Mouse (Mus musculus) v-Abl transformed pro-B cells (cell line): Measurements from ENCODE around the gene Dhx57.

Experiments used
- in situ Hi-C, 2 experiments: fragments of 400-800 bp; cut with MboI; formaldehyde crosslinking; loops; one replicate each; pipeline ENCODE4 v1.15.1; 2025; ENCODE audit not compliant: unreplicated experiment in 2 of 2

Dhx57 gene

GRCm38 (mm10) chr17:80206671-80207581 lies 83.3 kb downstream of the Dhx57 start, which contains the start of the genes Srsf7 and Ttc39d:
Gene Srsf7, minus strand, starts transcription at chr17:80207307.
Gene Ttc39d, plus strand, starts transcription at chr17:80207460.
- in situ Hi-C loops = loop anchor here (5.0 to 25.0 kb wide), 4 partner anchors 322 to 1195 kb away; partner anchors contain the start of genes Cdc42ep3 (in 1 of the 2) and Prkd3 (in 1 of the 2)

GRCm38 (mm10) chr17:80206301-80206670 lies 84.0 kb downstream of the Dhx57 start:
- in situ Hi-C loops = loop anchor here (5.0 to 25.0 kb wide), 4 partner anchors 321 to 1194 kb away; partner anchors contain the start of genes Cdc42ep3 (in 1 of the 2) and Prkd3 (in 1 of the 2)

GRCm38 (mm10) chr17:80205657-80206056 lies 84.6 kb downstream of the Dhx57 start:
- in situ Hi-C loops = loop anchor here (5.0 to 25.0 kb wide), 4 partner anchors 321 to 1193 kb away; partner anchors contain the start of genes Cdc42ep3 (in 1 of the 2) and Prkd3 (in 1 of the 2)

GRCm38 (mm10) chr17:80199160-80199778 lies 91.0 kb downstream of the Dhx57 start:
- in situ Hi-C loops = no loop called here

GRCm38 (mm10) chr17:80193075-80193474 lies 97.2 kb downstream of the Dhx57 start:
- in situ Hi-C loops = no loop called here
